Mouse (Mus musculus) adrenal gland, postnatal 4 days (tissue): ENCODE data around the gene Olfr516. TPM values are rescaled to one million over a fixed set of nuclear protein-coding genes. Genes with fewer than 3 reads are reported as not detected.
"Not testable (repeated sequence)": the region's sequence is repeated elsewhere in the genome, so short reads cannot be mapped to it uniquely, and the experiment has no call there.

ENCODE experiments used
- DNase-seq, 2 experiments: peaks; one replicate each; pipeline ENCODE4 v3.0.0; 2021 to 2022; ENCODE audit warnings: low spot score in 2 of 2, mixed read lengths in 2 of 2
- long read RNA-seq, 2 experiments: library from polyadenylated mRNA; stranded (forward); transcript quantifications; one replicate each; pipeline ENCODE4 v2.0.0; 2021
- total RNA-seq, 2 experiments: library from RNA; stranded (reverse); gene quantifications; 2 replicates each; pipeline ENCODE4 v1.2.3; 2021

Olfr516 gene
- total RNA-seq, result not detected
- long read RNA-seq, experiment 1, result 0 reads
- long read RNA-seq, experiment 2, result 0 reads

DNA sequence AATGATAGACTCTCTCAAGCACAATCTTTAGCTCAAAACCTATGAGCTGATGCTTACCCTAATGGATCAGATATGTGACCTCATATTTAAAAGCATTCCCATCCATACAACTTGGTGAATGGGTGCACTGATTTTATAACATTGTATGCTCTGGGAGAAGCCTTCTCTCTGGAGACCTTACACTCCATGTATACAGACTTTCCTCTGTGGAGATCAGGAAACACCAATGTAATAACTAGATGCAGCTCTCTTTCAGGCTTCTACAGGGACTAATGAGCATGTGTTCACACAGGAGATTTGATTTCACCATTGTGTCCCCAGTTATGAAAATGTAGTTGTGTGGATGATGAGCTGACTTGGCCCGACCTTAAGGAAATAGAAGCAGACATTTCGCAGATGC, at the start of gene Olfr516:
Gene Olfr516, minus strand, starts transcription at position 101 of the 400 bp plus-strand sequence.
- no peak for DNase-seq

DNA sequence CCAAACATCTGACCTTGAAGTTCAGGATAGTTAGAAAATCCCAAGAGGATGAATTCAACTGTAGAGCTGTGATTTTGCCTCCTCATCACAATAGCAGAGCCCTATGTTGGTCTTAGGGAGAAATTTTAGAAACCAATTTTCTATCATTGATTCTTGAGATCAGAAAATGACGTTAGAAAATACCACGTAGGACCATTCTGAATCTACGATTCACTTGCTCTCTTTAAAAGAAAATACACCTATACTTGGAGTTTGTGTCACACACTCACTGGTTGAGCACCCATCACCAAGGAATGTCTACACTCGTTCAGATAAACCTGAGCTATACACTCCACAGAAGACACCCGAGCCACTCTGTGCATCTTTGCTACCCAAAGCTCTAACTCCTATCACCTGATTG, 44.0 kb upstream of the Olfr516 start, which contains the start of gene Olfr519:
Gene Olfr519, minus strand, starts transcription at position 101 of the 400 bp plus-strand sequence.
- no peak for DNase-seq

DNA sequence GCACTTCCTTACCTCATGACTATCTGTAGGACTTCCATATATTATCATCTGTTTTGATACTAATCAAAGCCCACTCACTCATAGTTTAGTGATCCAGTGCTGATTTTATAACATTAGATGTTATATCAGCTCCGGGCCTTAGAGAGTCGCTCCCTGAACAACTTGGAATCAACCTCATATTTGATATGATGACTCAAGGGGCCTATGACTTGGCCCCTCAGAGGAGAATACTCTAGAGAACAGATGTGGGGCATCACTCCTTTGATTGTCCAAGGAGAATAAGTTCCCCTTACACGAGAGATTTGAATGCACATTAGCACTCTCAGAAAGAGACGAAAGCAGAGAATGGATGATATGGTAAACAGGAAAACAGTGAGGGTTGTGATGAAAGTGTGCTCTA, 34.6 kb upstream of the Olfr516 start, which contains the start of gene Olfr518:
Gene Olfr518, minus strand, starts transcription at position 101 of the 400 bp plus-strand sequence.
- DNase-seq, result no peak

DNA sequence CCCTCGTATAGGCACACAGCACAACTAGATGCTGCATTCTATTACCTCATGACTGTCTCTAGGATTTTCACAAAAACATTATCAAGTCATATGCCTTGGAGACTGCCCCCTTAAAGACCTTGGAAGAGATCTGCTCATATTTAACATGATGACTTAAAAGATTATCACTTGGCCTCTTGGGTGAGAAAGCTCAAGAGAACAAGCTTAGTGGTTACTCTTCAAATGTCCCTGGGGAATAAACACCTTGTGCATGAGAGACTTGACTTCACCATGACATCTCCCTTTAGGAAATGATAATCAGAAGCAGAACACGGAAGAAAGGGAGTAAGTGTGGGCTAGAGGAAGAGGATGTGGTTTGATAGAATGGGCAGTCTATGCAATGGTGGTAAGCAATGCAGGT, 21.9 kb upstream of the Olfr516 start, which contains the start of gene Olfr517:
Gene Olfr517, minus strand, starts transcription at position 101 of the 400 bp plus-strand sequence.
- no peak for DNase-seq

DNA sequence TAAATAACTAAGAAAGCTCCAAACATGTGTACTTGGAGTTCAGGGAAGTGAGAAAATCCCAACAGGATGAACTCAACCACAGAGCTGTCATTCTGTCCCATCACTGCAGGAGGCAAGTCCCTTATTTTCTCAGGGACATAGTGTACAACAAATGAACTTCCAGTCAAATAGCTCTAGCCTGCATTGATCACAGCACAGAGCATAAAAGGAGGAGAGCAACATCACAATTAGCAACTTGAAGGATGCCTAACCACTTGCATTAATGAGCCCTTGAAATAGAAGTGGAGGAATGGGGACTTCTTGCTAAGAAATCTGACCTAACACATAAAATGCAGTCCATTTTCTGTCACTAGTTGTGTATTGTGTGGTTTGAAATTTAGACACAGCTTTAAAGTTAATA, 24.4 kb downstream of the Olfr516 start, which contains the start of gene Olfr514:
Gene Olfr514, minus strand, starts transcription at position 101 of the 400 bp plus-strand sequence.
- DNase-seq, result no peak

DNA sequence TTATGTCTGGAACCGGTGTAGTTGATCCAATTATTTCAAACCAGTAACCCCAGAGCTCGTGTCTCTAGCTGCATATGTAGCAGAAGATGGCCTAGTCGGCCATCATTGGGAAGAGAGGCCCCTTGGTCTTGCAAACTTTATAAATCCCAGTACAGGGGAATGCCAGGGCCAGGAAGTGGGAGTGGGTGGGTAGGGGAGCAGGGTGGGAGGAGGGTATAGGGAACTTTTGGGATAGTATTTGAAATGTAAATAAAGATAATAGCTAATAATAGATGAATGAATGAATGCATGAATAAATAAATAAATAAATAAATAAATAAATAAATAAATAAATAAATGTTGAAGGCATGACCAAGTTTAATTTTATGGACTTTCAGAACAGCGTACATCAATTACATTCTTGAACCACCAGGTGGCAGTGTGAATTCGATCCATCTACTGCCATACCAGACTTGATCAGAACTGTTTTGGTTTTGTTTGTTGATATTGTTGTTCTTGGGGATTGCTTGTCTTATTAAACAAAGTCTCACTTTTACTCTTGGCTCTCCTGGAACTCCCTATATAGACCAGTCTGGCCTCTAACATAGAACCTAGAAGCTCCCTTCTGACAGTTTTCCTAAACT, 35.6 kb downstream of the Olfr516 start:
- not testable (repeated sequence) for DNase-seq

DNA sequence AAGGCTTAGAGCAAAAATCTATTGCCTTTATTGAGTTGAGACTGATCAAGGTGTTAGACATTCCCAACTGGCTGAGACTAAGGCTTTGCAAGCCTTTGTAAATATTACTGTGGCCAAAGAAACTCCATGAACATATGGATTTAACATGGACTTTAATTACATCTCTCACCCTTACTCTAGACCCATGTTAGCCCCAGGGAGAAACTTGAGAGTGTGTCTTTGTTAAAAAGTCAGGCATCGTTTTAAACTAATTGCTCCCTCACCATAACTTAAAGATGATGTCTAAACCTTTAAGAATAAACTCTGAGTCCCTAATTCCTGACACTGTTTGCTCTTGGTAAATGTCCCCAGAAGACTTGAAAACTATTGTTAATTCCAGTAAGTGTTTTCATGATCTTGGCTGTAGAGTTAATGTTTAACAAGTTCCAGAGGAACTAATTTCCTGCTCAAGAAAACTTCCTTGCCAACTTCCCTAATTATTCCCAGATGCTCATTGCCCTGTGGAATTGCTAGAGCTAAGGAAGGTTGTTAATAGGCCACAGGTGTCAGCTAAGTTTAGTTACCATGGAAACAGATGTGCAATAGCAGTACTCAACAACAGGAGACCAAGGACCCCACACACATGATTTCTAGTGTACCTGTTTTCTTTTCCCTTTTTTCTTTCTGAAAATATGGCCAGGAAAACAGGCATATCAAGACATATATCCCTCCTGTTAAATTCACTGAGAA, 53.0 kb downstream of the Olfr516 start:
- DNase-seq, result no peak

Other genes with a start within 250 kb of the Olfr516 start
- not detected for gene Olfr506, start 239.7 kb downstream of the Olfr516 start, total RNA-seq
- gene Olfr507, start 228.7 kb downstream of the Olfr516 start, total RNA-seq, result not detected
- not detected for gene Olfr508, start 220.5 kb downstream of the Olfr516 start, total RNA-seq
- gene Olfr509, start 198.6 kb downstream of the Olfr516 start, total RNA-seq, result under 1 TPM in 1 of 2 experiments, not detected in 1; 0.08 TPM
- gene Olfr510, start 184.1 kb downstream of the Olfr516 start, total RNA-seq, result not detected
- gene Olfr512, start 137.2 kb downstream of the Olfr516 start, total RNA-seq, result not detected
- not detected for gene Olfr513, start 99.6 kb downstream of the Olfr516 start, total RNA-seq
- not detected for gene Olfr514, start 24.5 kb downstream of the Olfr516 start, total RNA-seq
- gene Olfr517, start 21.9 kb upstream of the Olfr516 start, total RNA-seq, result not detected
- not detected for gene Olfr518, start 34.5 kb upstream of the Olfr516 start, total RNA-seq
- gene Olfr519, start 43.9 kb upstream of the Olfr516 start, total RNA-seq, result not detected
- under 1 TPM; 0.48 to 0.62 TPM for gene Nlrp10, start 79.6 kb upstream of the Olfr516 start, total RNA-seq
- 100 to 1,000 TPM; 246 to 249 TPM for gene Eif3f, start 83.9 kb upstream of the Olfr516 start, total RNA-seq
- 10 to 100 TPM; 44.9 to 48.1 TPM for gene Tub, start 99.8 kb upstream of the Olfr516 start, total RNA-seq
- gene Ric3, start 232.8 kb upstream of the Olfr516 start, total RNA-seq, result 10 to 100 TPM; 24.6 to 28.1 TPM